Mouse (Mus musculus) CH12.LX (cell line): ENCODE measurements around the gene Gm37240.

Source experiments
- EP300 ChIP-seq: IDR thresholded peaks from 2 replicates; pipeline ENCODE4 v1.6.1; 2011; ENCODE audit warnings: low read length, improper control_type of control experiment
- JUND ChIP-seq: conservative IDR thresholded peaks from 2 replicates; pipeline ENCODE4 v1.6.1; 2011; ENCODE audit warnings: low read depth, low read length, improper control_type of control experiment
- MEF2A ChIP-seq: IDR thresholded peaks from 2 replicates; pipeline ENCODE4 v1.6.1; 2014; ENCODE audit warnings: low read depth, mild to moderate bottlenecking, inconsistent platforms, low read length, improper control_type of control experiment, borderline replicate concordance
- POLR2A ChIP-seq: IDR thresholded peaks from 2 replicates; pipeline ENCODE4 v1.6.1; 2011; ENCODE audit warnings: low read depth, mild to moderate bottlenecking, improper control_type of control experiment, low read length
- RCOR1 ChIP-seq: conservative IDR thresholded peaks from 2 replicates; pipeline ENCODE4 v1.6.1; 2012; ENCODE audit warnings: low read depth, mild to moderate bottlenecking, inconsistent platforms, low read length, improper control_type of control experiment
- SIN3A ChIP-seq: IDR thresholded peaks from 2 replicates; pipeline ENCODE4 v1.6.1; 2012; ENCODE audit warnings: low read length, improper control_type of control experiment, inconsistent platforms
- SMC3 ChIP-seq: IDR thresholded peaks from 2 replicates; pipeline ENCODE4 v1.6.1; 2011; ENCODE audit warnings: low read depth, low read length, improper control_type of control experiment

DNA sequence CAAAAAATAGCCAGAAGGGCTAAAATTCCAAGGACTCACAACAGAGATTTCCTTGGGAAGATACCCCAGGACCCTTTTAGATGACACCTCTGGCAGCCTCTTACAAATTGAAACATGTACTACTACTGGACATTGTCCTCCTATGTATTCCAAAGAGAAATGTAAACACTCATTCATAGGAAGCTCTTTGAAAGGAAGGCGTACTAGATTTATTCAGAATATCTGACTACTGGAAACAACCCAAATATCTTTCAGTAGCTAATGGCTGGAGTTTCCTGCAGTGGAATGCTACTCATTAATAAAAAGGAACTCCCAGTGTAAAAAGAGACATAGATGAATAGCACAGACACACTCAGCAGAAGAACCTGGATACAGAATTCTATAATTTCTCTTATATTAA, 1035.5 kb downstream of the Gm37240 start:
- no peak for TF ChIP-seq SMC3
- no peak for TF ChIP-seq JUND
- no peak for TF ChIP-seq POLR2A
- no peak for TF ChIP-seq EP300
- TF ChIP-seq SIN3A, result no peak
- TF ChIP-seq RCOR1, result no peak
- no peak for TF ChIP-seq MEF2A
